Mouse (Mus musculus) hindbrain, embryonic 15.5 days (tissue): ENCODE measurements around the gene Ldlr. TPM values are rescaled to one million over a fixed set of nuclear protein-coding genes. Genes with fewer than 3 reads are reported as not detected.

Source experiments
- ATAC-seq: fragments of 200-750 bp; cut with Nextera tagmentation; 2 replicates; pipeline ENCODE4 v1.8.0; 2017; ENCODE audit warnings: low read depth, moderate number of reproducible peaks, moderate TSS enrichment; ENCODE audit not compliant: low FRiP score
- H3K27ac ChIP-seq: fragments of 300-500 bp; sonication (generic); replicated peaks from 2 replicates; pipeline ENCODE4 v1.5.1; 2015; ENCODE audit warnings: mild to moderate bottlenecking, inconsistent platforms
- H3K27me3 ChIP-seq: fragments of 300-500 bp; sonication (generic); 2 replicates; pipeline ENCODE4 v1.6.1; 2015; ENCODE audit warnings: control low read depth, inconsistent platforms
- H3K36me3 ChIP-seq: fragments of 300-500 bp; sonication (generic); 2 replicates; pipeline ENCODE4 v1.6.1; 2015; ENCODE audit warnings: control low read depth, inconsistent platforms
- H3K4me1 ChIP-seq: fragments of 300-500 bp; sonication (generic); replicated peaks from 2 replicates; pipeline ENCODE4 v1.6.1; 2015; ENCODE audit warnings: control low read depth, inconsistent platforms
- H3K4me2 ChIP-seq: fragments of 300-500 bp; sonication (generic); 2 replicates; pipeline ENCODE4 v1.6.1; 2015; ENCODE audit warnings: moderate library complexity, mild to moderate bottlenecking, inconsistent platforms
- H3K4me3 ChIP-seq: fragments of 300-500 bp; sonication (generic); 2 replicates; pipeline ENCODE4 v1.5.1; 2015; ENCODE audit warnings: mild to moderate bottlenecking, inconsistent platforms
- H3K9ac ChIP-seq: fragments of 300-500 bp; sonication (generic); 2 replicates; pipeline ENCODE4 v1.6.1; 2015; ENCODE audit warnings: inconsistent platforms
- H3K9me3 ChIP-seq: fragments of 300-500 bp; sonication (generic); 2 replicates; pipeline ENCODE4 v1.6.1; 2016; ENCODE audit warnings: control low read depth, inconsistent platforms
- WGBS: fragments of 180-500 bp; shearing (Covaris S2); methylation state at CpG from one replicate; pipeline ENCODE4 v1.1.7; 2015; 5-methylcytosine and 5-hydroxymethylcytosine counted together
- polyA plus RNA-seq: library from polyadenylated mRNA; unstranded; fragments of >200 nt; fragmentation: Nextera tagmentation; extraction: Ambion mirVana; gene quantifications from 2 replicates; pipeline ENCODE4 v1.2.1, GENCODE M21; 2015

Gene Ldlr
- polyA plus RNA-seq, 1 experiment from 2014 or later, result 15.6 TPM

DNA sequence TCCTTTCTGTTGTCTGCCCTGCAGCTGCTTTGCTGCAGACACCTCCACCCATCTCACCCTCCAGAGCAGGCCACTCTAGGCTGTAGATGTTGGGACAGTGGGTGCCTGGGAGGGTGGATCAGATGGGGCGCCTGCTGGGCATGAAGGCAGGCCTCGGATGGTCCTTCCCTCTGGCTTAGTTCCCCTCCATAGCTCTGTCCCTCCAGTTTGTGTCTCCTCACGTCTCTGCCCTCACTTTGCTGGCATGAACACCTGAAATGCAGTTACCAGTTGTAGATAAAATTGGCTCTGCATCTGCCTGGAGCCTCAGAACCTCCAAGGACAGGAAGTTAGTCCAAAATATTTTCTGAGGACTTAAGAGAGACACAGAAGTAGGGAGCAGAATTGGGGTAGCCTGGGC, 73.6 kb downstream of the Ldlr start:
- peaks cover 7% of the 10 kb centered on the region for H3K27me3 ChIP-seq
- H3K4me3 ChIP-seq, result no peak overlapping the region
- H3K9ac ChIP-seq, result no peak overlapping the region
- ATAC-seq, result no peak
- H3K27ac ChIP-seq, result 0 out of 2 replicates have a peak overlapping the region, but pooled peaks have one; percentile 3
- 72% methylated on average over 3 of the region's 3 CpGs for WGBS
- H3K4me1 ChIP-seq, result peaks cover 21% of the 10 kb centered on the region
- no peaks in the 10 kb centered on the region for H3K9me3 ChIP-seq
- no peaks in the 10 kb centered on the region for H3K36me3 ChIP-seq
- peak overlapping the region; percentile 83 for H3K4me2 ChIP-seq

DNA sequence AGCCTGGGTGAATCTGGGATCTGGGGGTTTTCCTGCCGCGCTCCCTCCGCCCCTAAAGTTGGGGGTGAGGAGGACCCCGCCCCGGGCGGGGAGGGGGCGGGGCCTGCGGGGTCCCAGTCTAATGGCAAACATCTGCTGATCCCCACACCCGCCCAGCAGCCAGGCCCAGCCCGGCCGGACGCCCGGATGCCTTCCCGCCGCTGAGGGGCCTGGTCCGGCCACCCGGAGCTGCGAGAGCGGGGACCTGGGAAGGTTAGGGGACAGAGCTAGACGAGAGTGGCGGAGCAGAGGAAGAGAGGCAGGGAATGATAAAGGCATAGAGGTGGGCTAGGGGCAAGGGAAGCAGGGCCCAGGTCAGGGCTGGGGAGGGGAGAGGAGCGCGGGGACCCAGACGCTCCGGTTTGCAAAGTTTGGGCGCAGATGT, 74.7 kb downstream of the Ldlr start:
- H3K9ac ChIP-seq, result peak overlapping the region; percentile 53
- WGBS, result 1% methylated on average over 20 of the region's 26 CpGs
- peak; percentile 46 for ATAC-seq
- H3K27ac ChIP-seq, result peak overlapping the region; percentile 67
- H3K4me2 ChIP-seq, result peak overlapping the region; percentile 83
- H3K4me1 ChIP-seq, result peaks cover 16% of the 10 kb centered on the region
- H3K36me3 ChIP-seq, result no peaks in the 10 kb centered on the region
- peaks cover 7% of the 10 kb centered on the region for H3K27me3 ChIP-seq
- peak overlapping the region; percentile 66 for H3K4me3 ChIP-seq
- no peaks in the 10 kb centered on the region for H3K9me3 ChIP-seq

DNA sequence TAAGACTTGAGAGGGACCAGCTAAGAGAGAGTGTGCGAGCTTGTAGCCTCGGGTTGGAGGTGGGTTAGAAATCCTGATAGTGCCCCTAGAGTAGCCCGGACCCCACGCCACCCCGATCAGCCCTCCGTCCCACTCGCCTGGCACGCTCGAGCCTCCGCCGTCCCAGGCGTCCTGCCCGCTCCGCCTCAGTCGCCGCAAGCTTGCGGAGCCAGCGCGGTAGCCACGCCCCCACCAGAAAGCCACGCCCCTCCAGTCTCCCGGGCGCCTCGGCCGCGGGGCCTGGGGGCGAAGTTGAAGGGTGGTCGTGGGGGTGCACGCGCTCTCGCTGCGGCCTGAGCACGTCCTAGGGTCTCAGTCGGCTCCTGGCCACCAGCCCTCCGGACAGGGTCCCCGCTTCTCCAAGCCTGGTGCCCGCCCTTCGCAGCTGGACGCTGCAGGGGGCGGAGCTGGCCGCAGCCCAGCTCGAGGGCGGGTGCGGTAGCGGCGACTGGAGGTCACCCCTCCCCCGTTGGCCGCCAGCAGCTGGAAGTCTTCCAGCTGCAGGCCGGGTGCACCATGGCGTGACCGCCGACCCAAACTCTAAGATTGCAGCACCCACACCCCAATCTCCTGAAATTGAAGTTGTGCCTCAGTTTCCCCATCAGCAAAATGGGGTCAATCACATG, 75.2 kb downstream of the Ldlr start, which contains the start of gene Kank2:
Gene Kank2 (minus strand): TSS at position 400 of the 665 bp plus-strand sequence.
- peak within 1 kb of the TSS; percentile 53 for H3K9ac ChIP-seq
- H3K27me3 ChIP-seq, result peaks cover 7% of the 10 kb centered on the region
- peak; percentile 70 for ATAC-seq
- H3K36me3 ChIP-seq, result no peaks in the 10 kb centered on the region
- no peaks in the 10 kb centered on the region for H3K9me3 ChIP-seq
- H3K4me2 ChIP-seq, result peak within 1 kb of the TSS; percentile 83
- under 1% methylated on average over 47 of the region's 52 CpGs for WGBS
- H3K4me3 ChIP-seq, result peak within 1 kb of the TSS; percentile 66
- H3K27ac ChIP-seq, result peak within 1 kb of the TSS; percentile 67
- H3K4me1 ChIP-seq, result peaks cover 12% of the 10 kb centered on the region

DNA sequence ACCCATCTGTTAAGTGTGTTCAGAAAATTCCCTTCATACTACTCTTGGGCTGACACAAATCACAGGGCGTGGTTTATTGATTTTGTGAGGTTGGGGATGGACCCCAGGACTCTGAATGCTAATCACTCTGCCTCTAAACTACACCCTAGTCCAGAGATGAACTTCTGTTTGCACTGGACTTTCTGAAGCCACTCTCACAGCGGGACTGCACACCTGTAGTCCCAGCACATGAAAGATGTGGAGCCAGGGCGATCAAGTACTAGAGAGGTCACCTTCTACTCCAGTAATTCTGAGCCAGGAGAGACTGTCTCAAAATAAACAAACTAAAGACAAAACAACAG, 75.7 kb downstream of the Ldlr start:
- H3K4me1 ChIP-seq, result peaks cover 12% of the 10 kb centered on the region
- H3K36me3 ChIP-seq, result no peaks in the 10 kb centered on the region
- no peak overlapping the region for H3K27ac ChIP-seq
- peak overlapping the region; percentile 83 for H3K4me2 ChIP-seq
- no peaks in the 10 kb centered on the region for H3K9me3 ChIP-seq
- peak overlapping the region; percentile 66 for H3K4me3 ChIP-seq
- H3K27me3 ChIP-seq, result peaks cover 7% of the 10 kb centered on the region
- WGBS, result 66% methylated on average over 3 of the region's 3 CpGs
- no peak overlapping the region for H3K9ac ChIP-seq
- no peak for ATAC-seq

Other genes with a start within 250 kb of the Ldlr start
- 58.7 and 62.9 TPM in 2 replicates for gene Tmed1, start 213.2 kb upstream of the Ldlr start, polyA plus RNA-seq
- 2.5 and 3.1 TPM in 2 replicates for gene AB124611, start 197.3 kb upstream of the Ldlr start, polyA plus RNA-seq
- gene Carm1, start 176.6 kb upstream of the Ldlr start, polyA plus RNA-seq, result 42.6 and 46.1 TPM in 2 replicates
- gene Timm29, start 130.8 kb upstream of the Ldlr start, polyA plus RNA-seq, result 60.1 and 61.8 TPM in 2 replicates
- 25.1 and 25.2 TPM in 2 replicates for gene Yipf2, start 130.7 kb upstream of the Ldlr start, polyA plus RNA-seq
- gene Smarca4, start 107.3 kb upstream of the Ldlr start, polyA plus RNA-seq, result 126 and 139 TPM in 2 replicates
- 26.4 and 27.2 TPM in 2 replicates for gene Spc24, start 36.8 kb downstream of the Ldlr start, polyA plus RNA-seq
- 5.2 and 5.8 TPM in 2 replicates for gene Kank2, start 75.3 kb downstream of the Ldlr start, polyA plus RNA-seq
- gene Angptl8, start 112.0 kb downstream of the Ldlr start, polyA plus RNA-seq, result 0.88 TPM in 2 replicates
- 16.4 and 21.2 TPM in 2 replicates for gene Dock6, start 129.2 kb downstream of the Ldlr start, polyA plus RNA-seq
- 21.1 and 23.0 TPM in 2 replicates for gene Rab3d, start 194.7 kb downstream of the Ldlr start, polyA plus RNA-seq
- 8.5 and 11.7 TPM in 2 replicates for gene Ccdc159, start 204.0 kb downstream of the Ldlr start, polyA plus RNA-seq
- 51.7 and 53.8 TPM in 2 replicates for gene Tmem205, start 204.1 kb downstream of the Ldlr start, polyA plus RNA-seq
- gene Plppr2, start 213.6 kb downstream of the Ldlr start, polyA plus RNA-seq, result 95.5 and 119 TPM in 2 replicates
- 9.1 and 9.3 TPM in 2 replicates for gene Swsap1, start 232.3 kb downstream of the Ldlr start, polyA plus RNA-seq
- 1.3 and 1.9 TPM in 2 replicates for gene Epor, start 240.0 kb downstream of the Ldlr start, polyA plus RNA-seq